Mouse (Mus musculus): ENCODE measurements around the gene Nkx6-1. TPM values are rescaled to one million over a fixed set of nuclear protein-coding genes. Genes with fewer than 3 reads are reported as not detected.

The Nkx6-1 gene
- polyA plus RNA-seq, 1 experiment from 2014 or later = 8.9 TPM

DNA sequence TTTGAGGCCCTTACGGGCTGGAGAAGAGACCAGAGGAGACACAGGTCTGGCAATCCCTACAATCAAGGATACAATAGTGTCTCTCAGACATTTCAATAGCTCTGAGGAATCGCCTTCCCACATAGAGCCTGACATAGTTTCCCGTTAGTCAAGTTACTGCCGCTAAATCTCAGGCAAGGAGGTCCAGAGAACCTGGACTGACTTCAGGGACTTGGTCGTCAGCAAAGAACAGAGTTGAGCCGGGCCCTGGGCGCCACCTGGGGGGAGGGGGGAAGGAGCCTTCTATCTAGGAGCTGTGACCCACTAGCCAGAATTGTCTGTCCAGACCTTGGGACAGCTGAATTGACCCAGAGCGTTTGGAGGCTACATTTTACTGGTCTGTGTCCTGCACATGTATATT is 2.3 kb downstream of the Nkx6-1 start:
- no peak for ATAC-seq (ENCODE audit: low FRiP score)
- 0 out of 2 replicates have a peak overlapping the region, but pooled peaks have one; percentile 72 for H3K27ac ChIP-seq

DNA sequence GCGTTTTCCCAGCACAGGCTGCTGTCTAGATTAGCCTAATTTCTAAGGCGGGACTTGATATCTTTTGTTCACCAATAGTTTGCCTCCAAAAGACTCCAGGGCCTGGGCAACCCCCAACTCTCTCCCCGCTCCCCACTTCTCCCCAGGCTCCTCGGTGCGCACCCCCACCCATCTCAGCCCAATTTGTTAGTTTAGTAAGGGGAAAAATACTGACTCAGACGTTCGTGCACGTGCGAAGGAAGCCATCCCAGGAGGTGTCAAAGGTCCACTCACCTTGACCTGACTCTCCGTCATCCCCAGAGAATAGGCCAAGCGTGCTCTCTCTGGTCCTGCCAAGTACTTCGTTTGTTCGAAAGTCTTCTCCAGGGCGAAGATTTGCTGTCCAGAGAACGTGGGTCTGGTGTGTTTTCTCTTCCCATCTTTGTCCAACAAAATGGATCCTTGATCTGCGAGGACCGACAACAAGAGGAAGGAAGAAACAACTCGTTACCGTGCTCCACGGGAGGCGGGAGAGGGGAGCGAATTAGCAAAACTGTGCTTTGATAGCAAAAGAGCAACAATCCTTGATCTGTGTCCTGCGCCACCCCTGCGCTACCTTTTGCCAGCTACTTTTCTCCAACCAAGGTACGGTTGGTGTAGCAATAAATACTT is 3.1 kb downstream of the Nkx6-1 start:
- Histone ChIP-seq H3K4me2 (replicated peaks) (peak overlapping the region; percentile 45), H3K4me3 (replicated peaks; ENCODE audit: low read length) (peak overlapping the region; percentile 42), H3K4me1 (replicated peaks; ENCODE audit: control insufficient read depth, insufficient read depth, low read length) (no peaks in the 10 kb centered on the region; the same call in 1 of the 2 replicates), H3K9me3 (ENCODE audit: control insufficient read depth, low read length) (no peaks in the 10 kb centered on the region), H3K27me3 (ENCODE audit: control insufficient read depth, insufficient read depth, low read length) (peaks cover 91% of the 10 kb centered on the region), H3K27ac (no peak overlapping the region), H3K36me3 (replicated peaks; ENCODE audit: control insufficient read depth, insufficient read depth) (no peaks in the 10 kb centered on the region), H3K9ac (peak overlapping the region; percentile 31; the same call in 1 of the 2 replicates)
- ATAC-seq (ENCODE audit: low FRiP score) (no peak), DNase-seq (ENCODE audit: low spot score) (no peak)
- 5% methylated on average over 25 of the region's 25 CpGs for WGBS

More for the DNA sequence above, 2.3 kb downstream of the Nkx6-1 start:
- Histone ChIP-seq H3K27me3 (ENCODE audit: control insufficient read depth, insufficient read depth, low read length) (peaks cover 91% of the 10 kb centered on the region), H3K9me3 (ENCODE audit: control insufficient read depth, low read length) (no peaks in the 10 kb centered on the region), H3K4me1 (replicated peaks; ENCODE audit: control insufficient read depth, insufficient read depth, low read length) (no peaks in the 10 kb centered on the region; the same call in 1 of the 2 replicates), H3K4me3 (replicated peaks; ENCODE audit: low read length) (peak overlapping the region; percentile 42), H3K4me2 (replicated peaks) (peak overlapping the region; percentile 45; the same call in 1 of the 2 replicates), H3K36me3 (replicated peaks; ENCODE audit: control insufficient read depth, insufficient read depth) (no peaks in the 10 kb centered on the region), H3K9ac (peak overlapping the region; percentile 65; the same call in 1 of the 2 replicates)
- no peak for DNase-seq (ENCODE audit: low spot score)
- 3% methylated on average over 8 of the region's 8 CpGs for WGBS

DNA sequence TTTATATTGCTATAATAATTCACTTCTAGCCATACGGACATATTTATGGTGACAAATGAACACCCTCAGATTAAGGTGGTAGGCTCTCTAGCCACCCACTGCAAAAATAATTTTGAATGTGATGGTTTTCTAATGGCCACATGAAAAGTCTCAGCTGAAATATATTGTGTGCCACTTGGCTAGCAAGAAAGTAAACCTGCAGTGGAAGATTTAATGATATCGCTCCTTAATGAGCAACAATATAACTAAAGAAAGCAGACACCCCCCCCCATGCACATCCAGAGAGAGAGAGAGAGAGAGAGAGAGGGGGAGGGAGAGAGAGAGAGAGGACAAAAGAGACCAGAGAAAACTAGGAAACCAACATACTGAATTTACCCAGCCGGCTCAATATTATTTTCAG is 4.1 kb downstream of the Nkx6-1 start:
- no peaks in the 10 kb centered on the region; the same call in 1 of the 2 replicates for H3K4me1 ChIP-seq (replicated peaks; ENCODE audit: control insufficient read depth, insufficient read depth, low read length)
- no peak overlapping the region for H3K9ac ChIP-seq
- no peaks in the 10 kb centered on the region for H3K9me3 ChIP-seq (ENCODE audit: control insufficient read depth, low read length)
- no peaks in the 10 kb centered on the region for H3K36me3 ChIP-seq (replicated peaks; ENCODE audit: control insufficient read depth, insufficient read depth)
- ATAC-seq (ENCODE audit: low FRiP score) (no peak), DNase-seq (ENCODE audit: low spot score) (no peak)
- peak overlapping the region; percentile 1; the same call in 1 of the 2 replicates for H3K4me3 ChIP-seq (replicated peaks; ENCODE audit: low read length)
- H3K27me3 ChIP-seq (ENCODE audit: control insufficient read depth, insufficient read depth, low read length) = peaks cover 91% of the 10 kb centered on the region
- WGBS = 9% methylated on average over 3 of the region's 3 CpGs
- H3K27ac ChIP-seq = no peak overlapping the region
- peak overlapping the region; percentile 10; the same call in 1 of the 2 replicates for H3K4me2 ChIP-seq (replicated peaks)

DNA sequence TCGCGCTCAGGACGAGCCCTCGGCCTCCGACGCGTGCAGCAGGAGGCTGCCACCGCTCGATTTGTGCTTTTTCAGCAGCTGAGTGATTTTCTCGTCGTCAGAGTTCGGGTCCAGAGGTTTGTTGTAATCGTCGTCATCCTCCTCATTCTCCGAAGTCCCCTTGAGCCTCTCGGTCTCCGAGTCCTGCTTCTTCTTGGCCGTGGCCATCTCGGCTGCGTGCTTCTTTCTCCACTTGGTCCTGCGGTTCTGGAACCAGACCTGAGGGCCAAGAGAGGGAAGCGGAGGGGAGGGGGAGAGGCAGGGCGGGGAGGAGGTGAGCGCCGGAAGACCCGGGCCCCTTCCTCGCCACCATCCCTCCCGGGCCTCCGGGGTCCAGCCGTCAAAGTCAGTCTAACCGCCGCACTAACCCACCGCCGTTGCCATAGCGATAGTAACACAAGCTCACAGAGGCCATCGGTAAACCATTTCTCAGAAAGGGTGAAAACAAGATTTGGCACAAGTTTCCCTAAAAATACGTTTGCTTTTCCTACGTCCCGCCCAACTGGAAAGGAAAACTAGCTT is 5.3 kb downstream of the Nkx6-1 start:
- WGBS = 1% methylated on average over 39 of the region's 39 CpGs
- ATAC-seq (ENCODE audit: low FRiP score) (0 out of 2 replicates have a peak, but pooled peaks have one; percentile 22), DNase-seq (ENCODE audit: low spot score) (no peak)
- Histone ChIP-seq H3K4me2 (replicated peaks) (peak overlapping the region; percentile 32), H3K27me3 (ENCODE audit: control insufficient read depth, insufficient read depth, low read length) (peaks cover 91% of the 10 kb centered on the region), H3K27ac (peak overlapping the region; percentile 29), H3K9ac (peak overlapping the region; percentile 44), H3K9me3 (ENCODE audit: control insufficient read depth, low read length) (no peaks in the 10 kb centered on the region), H3K4me3 (replicated peaks; ENCODE audit: low read length) (peak overlapping the region; percentile 18), H3K36me3 (replicated peaks; ENCODE audit: control insufficient read depth, insufficient read depth) (no peaks in the 10 kb centered on the region), H3K4me1 (replicated peaks; ENCODE audit: control insufficient read depth, insufficient read depth, low read length) (no peaks in the 10 kb centered on the region; the same call in 1 of the 2 replicates)

DNA sequence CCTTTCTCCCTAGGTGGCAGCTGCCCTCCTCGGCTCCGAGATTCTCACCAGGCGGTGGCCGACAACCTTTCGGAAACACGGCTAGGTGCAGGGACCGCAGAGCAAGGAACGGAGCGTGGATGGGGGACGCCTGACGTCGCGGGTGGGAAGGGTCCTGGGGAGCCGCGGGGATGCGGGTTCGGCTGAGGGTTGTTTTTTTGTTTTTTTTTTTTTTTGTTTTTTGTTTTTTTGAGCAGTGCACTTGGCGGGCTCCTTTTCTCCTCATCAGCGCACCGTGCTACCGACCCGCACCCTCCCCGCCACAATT is 5.9 kb downstream of the Nkx6-1 start:
- ATAC-seq (ENCODE audit: low FRiP score) (no peak), DNase-seq (ENCODE audit: low spot score) (no peak)
- Histone ChIP-seq H3K27ac (peak overlapping the region; percentile 29), H3K4me3 (replicated peaks; ENCODE audit: low read length) (peak overlapping the region; percentile 18), H3K4me1 (replicated peaks; ENCODE audit: control insufficient read depth, insufficient read depth, low read length) (no peaks in the 10 kb centered on the region; the same call in 1 of the 2 replicates), H3K27me3 (ENCODE audit: control insufficient read depth, insufficient read depth, low read length) (peaks cover 91% of the 10 kb centered on the region), H3K4me2 (replicated peaks) (peak overlapping the region; percentile 32), H3K36me3 (replicated peaks; ENCODE audit: control insufficient read depth, insufficient read depth) (no peaks in the 10 kb centered on the region), H3K9ac (peak overlapping the region; percentile 44), H3K9me3 (ENCODE audit: control insufficient read depth, low read length) (no peaks in the 10 kb centered on the region)
- WGBS = under 1% methylated on average over 23 of the region's 23 CpGs

DNA sequence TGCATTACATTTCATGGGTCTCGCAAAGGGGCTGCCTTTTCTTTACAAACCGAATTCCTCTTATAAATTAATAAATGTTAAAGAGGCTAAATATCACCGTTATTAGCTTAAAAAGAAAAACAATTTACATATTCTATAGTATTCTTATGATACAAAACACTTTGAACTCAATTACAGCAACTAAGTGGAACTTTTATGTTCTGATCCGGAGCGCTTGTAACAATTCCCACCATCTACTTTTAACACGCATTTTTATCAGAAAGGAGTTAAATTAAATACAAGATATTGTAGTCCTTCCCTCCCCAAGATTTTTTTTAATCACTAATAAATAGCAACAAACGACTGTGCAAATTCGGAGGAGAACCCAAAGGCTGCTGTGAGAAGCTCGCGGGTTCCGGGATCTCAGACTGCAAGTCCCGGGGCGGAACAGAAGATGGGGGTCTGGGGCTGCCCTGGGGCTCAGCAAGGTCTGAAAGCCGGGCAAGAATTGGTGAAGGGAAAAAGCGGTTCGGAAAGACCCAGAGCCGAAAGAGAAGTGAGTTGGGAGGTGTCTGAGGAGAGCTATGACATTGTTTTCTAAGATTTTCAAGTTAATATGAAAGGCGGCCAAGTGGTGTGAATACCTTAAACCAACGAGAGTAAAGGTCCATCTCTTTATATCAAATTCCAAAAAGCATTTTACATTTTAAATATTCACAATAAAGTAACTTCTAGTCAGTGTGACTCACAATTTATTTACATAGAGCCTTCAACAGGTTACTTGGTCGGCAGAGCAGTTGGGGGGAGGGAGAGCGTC is 6.4 kb downstream of the Nkx6-1 start:
- DNase-seq (ENCODE audit: low spot score) (peak; percentile 49), ATAC-seq (ENCODE audit: low FRiP score) (no peak)
- H3K27ac ChIP-seq = peak overlapping the region; percentile 29; the same call in 1 of the 2 replicates
- H3K4me2 ChIP-seq (replicated peaks) = peak overlapping the region; percentile 32
- no peaks in the 10 kb centered on the region; the same call in 1 of the 2 replicates for H3K4me1 ChIP-seq (replicated peaks; ENCODE audit: control insufficient read depth, insufficient read depth, low read length)
- no peaks in the 10 kb centered on the region for H3K9me3 ChIP-seq (ENCODE audit: control insufficient read depth, low read length)
- 5% methylated on average over 21 of the region's 21 CpGs for WGBS
- no peaks in the 10 kb centered on the region for H3K36me3 ChIP-seq (replicated peaks; ENCODE audit: control insufficient read depth, insufficient read depth)
- peak overlapping the region; percentile 18 for H3K4me3 ChIP-seq (replicated peaks; ENCODE audit: low read length)
- H3K9ac ChIP-seq = peak overlapping the region; percentile 44
- peaks cover 94% of the 10 kb centered on the region for H3K27me3 ChIP-seq (ENCODE audit: control insufficient read depth, insufficient read depth, low read length)

DNA sequence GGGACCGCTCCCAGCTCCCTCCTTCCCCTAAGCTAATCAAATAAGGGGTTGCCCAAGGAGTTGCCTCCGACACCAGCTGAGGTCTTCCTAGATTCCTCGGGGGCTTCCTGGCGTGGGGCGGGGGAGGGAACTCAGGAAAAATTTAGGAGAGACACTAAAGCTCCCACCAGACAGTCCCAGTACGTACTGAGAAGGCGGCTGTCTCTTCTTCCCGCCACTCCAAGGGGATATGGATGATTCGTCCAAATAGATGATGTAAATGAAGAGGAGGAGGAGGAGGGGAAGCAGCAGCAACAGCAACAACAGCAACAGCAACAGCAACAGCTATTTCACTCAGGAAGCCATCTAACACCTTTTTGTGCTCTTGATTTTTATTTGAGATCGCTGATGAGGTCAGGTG is 7.1 kb downstream of the Nkx6-1 start:
- Histone ChIP-seq H3K36me3 (replicated peaks; ENCODE audit: control insufficient read depth, insufficient read depth) (no peaks in the 10 kb centered on the region), H3K4me3 (replicated peaks; ENCODE audit: low read length) (no peak overlapping the region), H3K27me3 (ENCODE audit: control insufficient read depth, insufficient read depth, low read length) (peaks cover 94% of the 10 kb centered on the region), H3K9me3 (ENCODE audit: control insufficient read depth, low read length) (no peaks in the 10 kb centered on the region), H3K9ac (no peak overlapping the region), H3K4me2 (replicated peaks) (peak overlapping the region; percentile 9), H3K27ac (no peak overlapping the region), H3K4me1 (replicated peaks; ENCODE audit: control insufficient read depth, insufficient read depth, low read length) (no peaks in the 10 kb centered on the region)
- DNase-seq (ENCODE audit: low spot score) (no peak), ATAC-seq (ENCODE audit: low FRiP score) (no peak)
- 2% methylated on average over 10 of the region's 10 CpGs for WGBS

DNA sequence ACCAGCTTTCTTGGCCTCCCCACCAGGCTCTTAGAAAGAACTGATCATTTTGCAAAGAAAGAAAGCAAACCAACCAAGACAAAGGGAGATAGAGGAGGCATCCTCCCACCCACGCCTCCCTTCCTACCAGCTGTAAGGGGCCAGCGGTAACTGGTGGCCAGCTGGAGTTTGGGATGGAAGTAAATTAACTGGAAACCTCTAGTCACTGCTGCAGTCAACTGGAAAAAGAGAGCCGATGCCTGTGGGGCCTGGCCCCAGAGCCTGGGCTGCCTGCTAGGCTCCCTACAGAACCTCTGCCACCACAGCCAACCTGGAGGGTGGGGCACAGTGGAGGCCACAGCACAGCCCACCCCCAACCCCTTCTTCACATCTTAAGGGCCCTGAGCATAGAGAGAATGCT is 8.7 kb downstream of the Nkx6-1 start:
- Histone ChIP-seq H3K27ac (no peak overlapping the region), H3K4me2 (replicated peaks) (no peak overlapping the region), H3K4me3 (replicated peaks; ENCODE audit: low read length) (no peak overlapping the region), H3K4me1 (replicated peaks; ENCODE audit: control insufficient read depth, insufficient read depth, low read length) (no peaks in the 10 kb centered on the region), H3K27me3 (ENCODE audit: control insufficient read depth, insufficient read depth, low read length) (peaks cover 92% of the 10 kb centered on the region), H3K9ac (no peak overlapping the region), H3K9me3 (ENCODE audit: control insufficient read depth, low read length) (peaks cover 7% of the 10 kb centered on the region; the same call in 1 of the 2 replicates), H3K36me3 (replicated peaks; ENCODE audit: control insufficient read depth, insufficient read depth) (no peaks in the 10 kb centered on the region)
- WGBS = 3% methylated on average over 3 of the region's 3 CpGs
- no peak for ATAC-seq (ENCODE audit: low FRiP score)
- no peak for DNase-seq (ENCODE audit: low spot score)

DNA sequence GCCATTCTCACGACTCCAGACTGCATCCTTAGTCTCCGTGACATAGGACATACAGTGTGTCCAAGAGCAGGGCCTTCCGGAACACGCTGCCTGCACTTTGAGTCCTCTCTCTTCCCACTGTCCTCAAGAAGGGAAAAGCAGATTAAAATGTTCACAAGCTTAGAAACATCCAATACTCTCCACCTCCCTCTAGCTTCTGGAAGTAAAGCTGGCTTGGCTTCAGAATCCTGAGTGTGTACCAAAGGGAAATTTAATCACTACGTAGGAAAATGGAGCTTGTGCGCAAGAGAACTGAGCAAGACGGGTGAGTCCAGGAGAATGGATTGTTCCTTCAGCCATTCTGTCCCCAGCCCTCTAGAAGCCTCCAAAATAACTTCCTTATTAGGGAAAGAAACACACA is 9.4 kb downstream of the Nkx6-1 start:
- 25% methylated on average over 7 of the region's 7 CpGs for WGBS
- no peak for ATAC-seq (ENCODE audit: low FRiP score)
- Histone ChIP-seq H3K27me3 (ENCODE audit: control insufficient read depth, insufficient read depth, low read length) (peaks cover 93% of the 10 kb centered on the region), H3K4me3 (replicated peaks; ENCODE audit: low read length) (no peak overlapping the region), H3K4me2 (replicated peaks) (0 out of 2 replicates have a peak overlapping the region, but pooled peaks have one; percentile 15), H3K36me3 (replicated peaks; ENCODE audit: control insufficient read depth, insufficient read depth) (no peaks in the 10 kb centered on the region), H3K9ac (no peak overlapping the region), H3K9me3 (ENCODE audit: control insufficient read depth, low read length) (peaks cover 9% of the 10 kb centered on the region; the same call in 1 of the 2 replicates), H3K27ac (no peak overlapping the region), H3K4me1 (replicated peaks; ENCODE audit: control insufficient read depth, insufficient read depth, low read length) (no peaks in the 10 kb centered on the region)
- no peak for DNase-seq (ENCODE audit: low spot score)
